Mouse (Mus musculus): ENCODE measurements around the gene Atg10. TPM values are rescaled to one million over a fixed set of nuclear protein-coding genes. Genes with fewer than 3 reads are reported as not detected.

Gene Atg10
- total RNA-seq, 2 experiments from 2014 or later, result 11.1 to 12.0 TPM

DNA sequence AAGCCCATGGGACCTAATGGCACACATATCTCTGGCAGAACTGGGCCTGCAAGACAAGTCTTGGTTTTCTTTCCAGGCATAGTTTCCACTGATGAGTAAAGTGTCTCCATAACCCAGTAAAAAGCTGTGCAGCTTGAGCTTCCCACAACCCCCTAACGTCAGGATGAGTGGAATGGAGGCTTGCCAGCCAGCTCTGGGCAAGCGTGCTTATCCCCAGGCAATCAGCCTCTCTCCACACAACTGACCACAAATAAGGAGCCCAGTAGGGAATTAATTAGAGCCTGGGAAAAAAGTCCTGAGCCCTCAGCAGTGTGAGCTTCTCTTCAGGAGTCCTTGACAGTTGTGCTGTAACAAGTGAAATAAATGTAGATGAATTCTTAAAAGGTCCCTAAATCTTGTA, 327.7 kb downstream of the Atg10 start:
- peak; percentile 67 to 72 for DNase-seq (ENCODE audit: low spot score in 2 of 2)

DNA sequence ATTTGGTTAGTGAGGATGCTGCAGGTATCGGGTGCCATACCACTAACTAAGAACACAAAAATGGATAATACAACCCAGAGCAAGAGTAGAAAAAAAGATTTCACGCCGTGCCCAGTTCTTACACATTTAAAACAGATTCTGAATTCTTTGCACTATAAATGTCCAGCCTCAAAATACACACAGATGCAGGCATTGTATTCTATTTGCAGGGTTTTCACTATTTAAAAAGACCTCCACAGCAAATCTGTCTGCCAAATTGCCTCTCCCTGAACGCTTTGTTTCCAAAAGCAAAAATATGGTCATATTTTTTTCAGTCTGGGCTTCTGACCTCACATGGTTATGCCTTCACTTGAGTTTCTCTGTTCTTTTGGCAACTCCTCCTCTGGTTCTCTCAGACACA, 328.9 kb downstream of the Atg10 start:
- no peak for DNase-seq (ENCODE audit: low spot score in 2 of 2)

DNA sequence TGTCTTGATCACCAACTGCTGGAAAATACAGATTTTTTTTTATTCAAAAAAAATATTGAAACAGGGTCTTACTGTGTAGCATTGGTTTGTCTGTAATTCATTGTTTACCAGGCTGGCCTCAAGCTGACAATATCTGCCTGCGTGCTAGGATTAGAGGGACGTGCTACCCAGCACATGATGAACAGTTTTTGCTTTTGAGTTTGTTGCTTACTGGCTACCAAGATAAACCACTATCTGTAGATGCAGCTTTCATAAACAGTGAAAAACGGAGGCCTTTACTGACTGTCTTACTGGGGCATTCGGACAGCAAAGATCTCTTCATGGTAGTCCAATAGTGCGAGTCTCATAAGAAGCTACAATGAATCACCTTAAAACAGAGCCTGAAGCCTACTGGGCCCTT, 333.7 kb downstream of the Atg10 start:
- DNase-seq (ENCODE audit: low spot score in 2 of 2), result no peak

DNA sequence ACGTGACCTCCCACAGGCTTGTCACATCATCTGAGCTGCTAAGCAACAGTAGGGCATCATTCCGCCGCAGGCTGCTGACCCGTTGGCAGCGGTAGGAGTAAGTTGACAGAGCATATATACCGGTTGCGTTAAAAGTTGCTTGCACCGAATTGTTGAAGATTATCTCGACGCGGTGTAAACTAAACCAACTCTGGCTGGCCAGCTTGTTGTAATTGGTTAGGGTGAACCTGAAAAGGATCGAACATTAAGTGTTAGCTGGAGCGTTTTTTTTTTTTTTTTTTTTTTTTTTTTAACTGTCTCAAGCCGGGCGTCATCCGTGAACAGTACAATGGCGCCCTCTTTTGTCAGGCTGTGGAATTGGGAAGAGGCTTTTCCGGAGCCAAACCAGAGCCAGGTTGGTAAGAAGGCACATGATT, 337.2 kb downstream of the Atg10 start:
- DNase-seq (ENCODE audit: low spot score in 2 of 2), result peak; percentile 84

DNA sequence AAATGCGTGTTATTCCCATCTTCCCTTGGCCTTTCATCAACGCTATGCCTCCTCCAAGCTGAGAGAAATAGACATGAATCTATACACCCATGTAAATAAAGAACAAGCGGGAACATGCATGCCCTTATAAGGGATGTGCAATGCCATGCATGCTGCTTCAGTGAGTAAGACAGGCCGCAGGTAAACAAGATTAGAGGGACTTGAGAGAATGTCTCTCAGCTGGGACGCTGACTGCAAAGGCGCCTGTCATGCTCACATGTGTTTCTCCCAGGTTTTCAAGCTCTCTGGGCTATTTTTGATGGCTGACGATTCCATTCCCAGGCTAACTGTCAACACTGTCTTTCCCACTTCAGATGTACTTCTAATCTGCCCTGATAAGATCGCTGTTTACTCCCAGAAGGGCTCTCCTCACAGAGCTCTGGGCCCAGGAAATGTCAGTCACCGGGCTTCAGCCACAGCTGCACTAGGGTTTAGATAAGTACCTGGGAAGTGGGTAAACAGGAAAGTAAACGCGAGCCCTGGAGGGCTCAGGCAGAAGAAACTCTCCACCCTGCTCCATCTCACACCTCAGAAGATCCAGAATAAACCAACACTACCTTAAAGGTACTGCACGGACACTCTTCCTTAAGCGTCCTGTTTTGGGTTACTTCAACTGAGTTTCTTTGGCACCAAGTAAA, 337.8 kb downstream of the Atg10 start:
- DNase-seq (ENCODE audit: low spot score in 2 of 2), result no peak

Other genes with a start within 250 kb of the Atg10 start
- gene Ssbp2, start 236.3 kb upstream of the Atg10 start, total RNA-seq (2021), result 100 to 1,000 TPM; 109 to 110 TPM